Mouse (Mus musculus): ENCODE results near the gene Dag1. TPM values are rescaled to one million over a fixed set of nuclear protein-coding genes. Genes with fewer than 3 reads are reported as not detected.
A peak's percentile ranks its signal among the peaks of the same experiment; 100 is the strongest.
"Not testable (repeated sequence)": the region's sequence is repeated elsewhere in the genome, so short reads cannot be mapped to it uniquely, and the experiment has no call there.

The Dag1 gene
- 10 to 100 TPM; 90.4 to 93.1 TPM for total RNA-seq (2021)

- peak; percentile 96 to 98 for DNase-seq (ENCODE audit: low spot score in 2 of 2)
- intact Hi-C loops (cut with DNase I) = loop anchor here (5.0 kb wide), 1 partner anchor 61 kb away; no protein-coding TSS in a partner anchor
Measured at GRCm38 (mm10) chr9:108263690-108264190, at the start of gene Dag1. Gene Dag1, minus strand, starts transcription at chr9:108263958.

DNA sequence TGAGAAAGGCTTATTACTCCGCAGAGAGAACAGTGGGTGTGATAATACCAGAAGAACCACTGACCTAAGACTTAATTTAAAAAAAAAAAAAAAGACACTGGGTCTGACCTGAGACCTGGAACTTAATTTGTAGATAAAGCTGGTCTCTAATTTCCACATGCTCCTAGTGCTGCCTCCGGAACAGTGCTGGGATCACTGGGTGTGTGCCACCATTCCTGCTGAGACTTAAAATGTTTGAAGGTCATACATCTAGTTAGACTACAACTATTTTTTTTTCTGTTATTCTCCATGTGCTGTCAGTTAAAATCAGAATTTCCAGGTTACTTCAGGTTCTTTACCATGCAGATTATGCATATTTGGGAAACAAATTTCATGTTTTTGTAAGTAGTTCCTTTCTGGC lies 44.4 kb upstream of the Dag1 start:
- DNase-seq (ENCODE audit: low spot score in 2 of 2) = no peak
- intact Hi-C loops (cut with DNase I) = loop anchor here (5.0 kb wide), 1 partner anchor 209 kb away; the partner anchor contains the start of gene Qrich1

GRCm38 (mm10) chr9:108307021-108307807 lies 43.5 kb upstream of the Dag1 start:
- DNase-seq (ENCODE audit: low spot score in 2 of 2) = no peak
- intact Hi-C loops (cut with DNase I) = loop anchor here (5.0 kb wide), 1 partner anchor 210 kb away; the partner anchor contains the start of gene Qrich1

DNA sequence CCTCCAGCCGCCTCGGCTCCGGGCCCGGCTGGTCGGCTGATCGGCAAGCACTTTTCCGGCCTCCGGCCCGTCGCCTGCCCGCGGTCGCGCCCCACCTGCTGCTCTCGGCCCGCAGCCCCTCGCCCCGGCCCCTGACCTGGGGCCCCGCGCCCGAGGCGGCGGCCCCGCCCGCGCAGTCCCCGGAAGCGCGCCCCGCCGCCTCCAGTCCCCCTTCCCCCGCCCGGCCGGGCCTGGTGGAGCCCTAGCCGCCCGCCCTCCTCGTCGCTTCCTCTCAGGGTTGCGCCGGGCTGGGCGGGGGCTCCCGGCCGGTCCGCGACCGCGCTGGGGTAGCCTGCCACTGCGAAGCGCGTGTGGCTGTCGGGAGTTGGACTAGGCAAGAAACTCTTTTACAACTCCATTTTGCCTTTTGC lies 42.8 kb upstream of the Dag1 start:
- no peak for DNase-seq (ENCODE audit: low spot score in 2 of 2)
- intact Hi-C loops (cut with DNase I) = loop anchor here (1.0 to 5.0 kb wide), 2 partner anchors 41 to 211 kb away; partner anchors contain the start of genes Qrich1 and Usp4

DNA sequence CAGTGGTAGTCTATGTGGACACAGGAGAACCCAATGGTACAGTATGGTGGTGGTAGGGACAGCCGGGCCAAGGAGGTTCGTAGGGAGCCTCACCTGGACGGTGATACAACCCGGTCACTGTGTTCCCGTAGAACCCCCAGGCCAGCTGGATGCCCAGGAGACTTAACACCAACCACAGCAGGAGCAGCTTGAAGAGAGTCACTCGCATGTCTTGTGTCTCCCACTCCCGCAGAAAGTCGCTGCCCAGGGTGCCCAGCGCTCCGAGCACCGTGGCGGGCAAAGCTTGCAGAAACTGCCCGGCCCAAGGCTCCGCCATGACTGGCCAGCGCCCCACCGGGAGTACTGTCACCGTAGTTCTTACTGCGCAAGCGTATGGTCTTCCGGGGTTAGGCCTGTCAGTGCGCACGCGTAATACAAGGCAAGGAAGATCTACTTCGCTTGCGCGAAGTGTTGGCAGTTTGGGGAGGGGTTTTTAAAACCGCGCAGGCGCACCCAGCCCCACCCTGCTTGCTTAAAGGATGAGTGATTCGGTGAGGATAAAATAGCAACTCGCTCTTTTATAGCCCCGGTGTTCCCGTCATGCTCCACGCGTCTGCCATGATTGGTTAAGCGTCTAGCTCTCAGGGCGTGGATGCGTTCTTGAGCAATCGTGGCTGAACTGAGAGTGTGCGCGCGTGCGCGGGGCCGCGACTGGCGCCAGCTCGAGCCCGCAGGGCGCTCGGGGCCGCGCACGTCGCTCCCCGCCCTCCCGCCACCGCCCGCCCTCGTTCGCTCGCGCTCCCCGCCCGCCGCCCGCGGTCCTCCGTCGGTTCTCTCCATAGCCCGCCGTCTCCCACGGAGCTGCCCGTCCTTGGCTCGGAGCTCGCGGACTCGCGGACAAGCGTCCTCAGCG lies 42.1 kb upstream of the Dag1 start, which contains the start of the genes Rhoa and Tcta:
Gene Rhoa (plus strand): TSS at position 501 of the 892 bp plus-strand sequence.
Gene Tcta (minus strand): TSS at position 532 of the 892 bp plus-strand sequence.
- peak; percentile 99 for DNase-seq (ENCODE audit: low spot score in 2 of 2)
- intact Hi-C loops (cut with DNase I) = loop anchor here (1.0 to 5.0 kb wide), 2 partner anchors 41 to 211 kb away; partner anchors contain the start of genes Qrich1 and Usp4

GRCm38 (mm10) chr9:108305170-108305569 lies 41.4 kb upstream of the Dag1 start:
- intact Hi-C loops (cut with DNase I) = loop anchor here (5.0 kb wide), 1 partner anchor 212 kb away; the partner anchor contains the start of gene Qrich1
- no peak for DNase-seq (ENCODE audit: low spot score in 2 of 2)

- intact Hi-C loops (cut with DNase I) = loop anchor here (5.0 kb wide), 1 partner anchor 213 kb away; the partner anchor contains the start of gene Qrich1
- DNase-seq (ENCODE audit: low spot score in 2 of 2) = no peak
Measured at GRCm38 (mm10) chr9:108304716-108305115, 41.0 kb upstream of the Dag1 start.

- intact Hi-C loops (cut with DNase I) = no loop called here
- DNase-seq (ENCODE audit: low spot score in 2 of 2) = no peak
Measured at GRCm38 (mm10) chr9:108301853-108302252, 38.1 kb upstream of the Dag1 start.

DNA sequence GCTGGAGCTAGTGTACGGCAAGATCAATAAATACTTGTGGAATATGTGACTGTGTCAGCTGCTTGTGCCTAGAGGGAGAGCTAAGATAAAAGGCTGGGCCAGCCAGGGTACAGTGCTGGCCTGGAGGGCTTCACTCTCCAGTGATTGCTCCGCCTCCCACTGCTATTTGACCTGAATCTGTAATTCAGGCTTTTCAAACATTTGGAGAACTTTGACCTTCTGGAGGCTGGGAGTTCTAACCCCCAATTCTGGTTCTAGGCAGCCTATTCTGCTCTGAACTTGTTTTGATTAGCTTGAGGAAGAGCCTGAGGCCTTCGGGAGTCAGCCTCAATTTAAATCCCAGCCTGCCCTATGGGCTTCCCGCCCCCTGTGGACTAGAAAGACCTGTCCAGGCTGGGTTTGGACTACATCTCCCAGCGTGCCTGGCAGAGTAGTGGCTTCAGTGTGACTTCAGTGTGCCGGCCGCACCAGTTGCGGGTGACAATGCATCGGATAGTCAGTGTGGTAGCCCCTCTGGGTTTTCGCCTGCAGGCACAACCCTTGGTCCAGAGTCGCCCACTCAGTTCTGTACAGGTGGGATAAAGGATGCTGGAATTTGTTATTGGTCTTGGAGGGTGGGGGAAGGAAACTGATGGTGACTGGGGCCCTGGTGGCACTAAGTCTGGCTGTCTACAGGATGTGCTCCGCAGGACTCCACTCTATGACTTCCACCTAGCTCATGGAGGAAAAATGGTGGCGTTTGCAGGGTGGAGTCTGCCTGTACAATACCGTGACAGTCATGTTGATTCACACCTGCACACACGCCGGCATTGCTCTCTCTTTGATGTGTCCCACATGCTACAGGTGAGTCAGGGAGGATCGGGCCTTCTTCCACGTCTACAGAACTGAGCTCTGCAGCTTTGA lies 32.9 kb upstream of the Dag1 start, which contains the start of gene Amt:
Gene Amt (plus strand): TSS at position 401 of the 903 bp plus-strand sequence.
- intact Hi-C loops (cut with DNase I) = no loop called here
- peak in 1 of 2 experiments; percentile 29 for DNase-seq (ENCODE audit: low spot score in 2 of 2)

DNA sequence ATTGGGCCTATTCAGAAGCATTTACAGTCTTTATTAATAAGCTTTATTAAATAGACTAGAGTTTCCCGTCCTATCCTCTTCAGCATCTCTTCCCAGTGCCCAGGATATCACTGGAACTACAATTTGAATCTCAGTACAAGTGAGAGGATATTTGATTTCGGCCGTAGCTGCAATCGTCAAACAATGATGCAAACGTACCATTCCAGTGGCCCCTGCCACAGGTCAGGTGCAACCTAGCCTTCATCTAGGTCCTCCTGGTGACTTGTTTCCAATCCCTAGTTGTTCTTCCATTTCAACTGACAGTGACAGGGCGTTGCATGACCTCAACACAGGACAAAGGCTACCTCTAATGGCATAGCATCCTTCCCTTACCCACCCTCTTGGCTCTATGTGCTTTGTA lies 27.0 kb upstream of the Dag1 start:
- intact Hi-C loops (cut with DNase I) = no loop called here
- DNase-seq (ENCODE audit: low spot score in 2 of 2) = no peak

DNA sequence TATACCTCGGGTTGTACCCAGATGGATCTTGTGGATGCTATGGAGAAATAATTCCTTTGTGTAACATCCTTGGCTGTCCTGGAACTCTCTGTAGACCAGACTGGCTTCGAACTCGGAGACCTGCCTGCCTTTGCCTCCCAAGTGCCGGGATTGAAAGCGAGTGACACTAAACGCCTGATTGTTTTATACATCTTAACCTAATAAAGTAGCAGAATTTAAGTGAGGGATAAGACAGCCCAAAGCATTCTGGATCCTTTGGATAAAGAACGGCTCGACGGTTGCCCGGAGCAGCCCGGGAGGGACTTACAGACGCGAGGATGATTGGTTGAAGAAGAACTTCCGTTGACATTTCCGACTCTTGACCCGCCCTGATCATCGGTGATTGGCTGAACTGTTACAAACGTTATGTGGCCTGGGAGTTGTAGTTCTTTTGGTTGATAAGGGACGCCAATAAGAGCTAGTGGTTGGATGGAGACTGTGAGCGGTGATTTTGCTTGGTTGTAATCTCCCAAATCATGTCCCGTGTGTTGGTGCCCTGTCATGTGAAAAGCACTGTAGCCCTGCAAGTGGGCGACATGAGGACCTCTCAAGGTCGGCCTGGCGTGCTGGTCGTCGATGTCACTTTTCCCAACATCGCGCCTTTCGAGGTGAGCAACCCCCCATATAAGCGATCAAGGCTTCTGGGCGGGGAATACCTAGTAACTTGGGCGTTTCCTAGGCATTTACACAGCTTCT lies 26.4 kb upstream of the Dag1 start, which contains the start of gene Nicn1:
Gene Nicn1 (plus strand): TSS at position 414 of the 735 bp plus-strand sequence.
- intact Hi-C loops (cut with DNase I) = no loop called here

GRCm38 (mm10) chr9:108289347-108289746 lies 25.6 kb upstream of the Dag1 start:
- intact Hi-C loops (cut with DNase I) = loop anchor here (5.0 kb wide), 1 partner anchor 197 kb away; the partner anchor contains the start of gene Apeh
- no peak for DNase-seq (ENCODE audit: low spot score in 2 of 2)

More for the DNA sequence above, 26.4 kb upstream of the Dag1 start, which contains the start of gene Nicn1:
- peak; percentile 89 to 92 for DNase-seq (ENCODE audit: low spot score in 2 of 2)

DNA sequence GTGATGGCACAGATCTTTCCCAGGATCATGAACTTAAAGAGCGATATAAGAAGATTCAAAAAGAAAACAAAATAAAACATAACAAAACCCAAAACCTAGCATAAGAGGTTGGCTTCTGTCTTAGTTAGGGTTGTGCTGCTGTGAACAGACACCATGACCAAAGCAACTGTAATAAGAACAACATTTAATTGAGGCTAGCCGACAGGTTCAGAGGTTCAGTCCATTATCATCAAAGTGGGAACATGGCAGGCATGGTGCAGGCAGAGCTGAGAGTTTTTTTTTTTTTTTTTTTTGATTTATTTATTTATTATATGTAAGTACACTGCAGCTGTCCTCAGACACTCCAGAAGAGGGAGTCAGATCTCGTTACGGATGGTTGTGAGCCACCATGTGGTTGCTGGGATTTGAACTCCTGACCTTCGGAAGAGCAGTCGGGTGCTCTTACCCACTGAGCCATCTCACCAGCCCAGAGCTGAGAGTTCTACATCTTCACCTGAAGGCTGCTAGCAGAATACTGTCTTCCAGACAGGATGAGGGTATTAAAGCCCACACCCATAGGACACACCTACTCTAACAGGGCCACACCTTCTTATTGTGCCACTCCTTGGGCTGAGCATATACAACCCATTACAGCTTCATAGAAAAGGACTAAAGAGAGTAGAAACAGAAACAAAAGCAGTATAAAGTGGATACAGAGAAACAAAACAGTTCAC lies 23.9 kb upstream of the Dag1 start:
- intact Hi-C loops (cut with DNase I) = loop anchor here (5.0 kb wide), 1 partner anchor 195 kb away; the partner anchor contains the start of gene Apeh

DNA sequence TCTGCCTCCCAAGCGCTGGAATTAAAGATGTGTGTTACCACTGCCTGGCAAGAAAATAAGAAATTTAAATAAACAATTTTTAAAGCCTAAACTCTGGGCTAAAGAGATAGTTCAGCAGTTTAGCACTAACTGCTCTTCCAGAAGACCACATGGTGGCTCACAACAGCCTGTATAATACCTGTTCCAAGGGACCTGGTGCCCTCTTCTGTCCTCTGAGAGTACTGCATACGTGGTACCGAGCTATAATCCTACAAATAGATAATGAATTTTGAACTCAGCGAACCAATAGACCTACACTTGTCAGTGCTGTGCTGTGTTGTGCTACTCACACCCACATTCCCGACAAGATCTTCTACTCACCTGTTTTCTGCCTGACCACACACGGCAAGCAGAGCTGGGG lies 20.7 kb upstream of the Dag1 start:
- DNase-seq (ENCODE audit: low spot score in 2 of 2) = peak in 1 of 2 experiments; percentile 45
- intact Hi-C loops (cut with DNase I) = loop anchor here (5.0 kb wide), 1 partner anchor 82 kb away; no protein-coding TSS in a partner anchor

More for the DNA sequence above, 23.9 kb upstream of the Dag1 start:
- DNase-seq (ENCODE audit: low spot score in 2 of 2) = not testable (repeated sequence)

- no peak for DNase-seq (ENCODE audit: low spot score in 2 of 2)
- intact Hi-C loops (cut with DNase I) = loop anchor here (5.0 kb wide), 1 partner anchor 78 kb away; no protein-coding TSS in a partner anchor
Measured at GRCm38 (mm10) chr9:108280071-108280828, 16.5 kb upstream of the Dag1 start.
